Mouse (Mus musculus) forebrain, embryonic 11.5 days (tissue): ENCODE results near the gene Dnajb8. TPM values are rescaled to one million over a fixed set of nuclear protein-coding genes. Genes with fewer than 3 reads are reported as not detected.

Source experiments
- ATAC-seq: fragments of 200-750 bp; cut with Nextera tagmentation; replicated peaks from 2 replicates; pipeline ENCODE4 v1.8.0; 2017; ENCODE audit warnings: moderate TSS enrichment; ENCODE audit not compliant: low FRiP score
- DNase-seq: peaks from one replicate; pipeline ENCODE4 v3.0.0-alpha.2; 2017; ENCODE audit warnings: low spot score
- H3K27ac ChIP-seq: fragments of 300-500 bp; sonication (generic); 2 replicates; pipeline ENCODE4 v1.5.1; 2014; ENCODE audit warnings: low read depth, low read length
- H3K27me3 ChIP-seq: fragments of 300-500 bp; sonication (generic); 2 replicates; pipeline ENCODE4 v1.6.1; 2014; ENCODE audit warnings: mild to moderate bottlenecking, low read length, mixed read lengths; ENCODE audit not compliant: control insufficient read depth, insufficient read depth
- H3K36me3 ChIP-seq: fragments of 300-500 bp; sonication (generic); 2 replicates; pipeline ENCODE4 v1.6.1; 2014; ENCODE audit warnings: mild to moderate bottlenecking, low read length, moderate library complexity, mixed read lengths; ENCODE audit not compliant: control insufficient read depth, insufficient read depth
- H3K4me1 ChIP-seq: fragments of 300-500 bp; sonication (generic); replicated peaks from 2 replicates; pipeline ENCODE4 v1.6.1; 2014; ENCODE audit warnings: low read length, mixed read lengths; ENCODE audit not compliant: control insufficient read depth, insufficient read depth
- H3K4me2 ChIP-seq: fragments of 300-500 bp; sonication (generic); 2 replicates; pipeline ENCODE4 v1.6.1; 2014; ENCODE audit warnings: low read depth, mild to moderate bottlenecking, low read length, moderate library complexity, mixed read lengths; ENCODE audit not compliant: severe bottlenecking
- H3K4me3 ChIP-seq: fragments of 300-500 bp; sonication (generic); 2 replicates; pipeline ENCODE4 v1.5.1; 2014; ENCODE audit warnings: low read depth, low read length
- H3K9ac ChIP-seq: fragments of 300-500 bp; sonication (generic); 2 replicates; pipeline ENCODE4 v1.6.1; 2014; ENCODE audit warnings: low read length
- H3K9me3 ChIP-seq: fragments of 300-500 bp; sonication (generic); 2 replicates; pipeline ENCODE4 v1.6.1; 2016; ENCODE audit warnings: low read length, mixed read lengths; ENCODE audit not compliant: control insufficient read depth
- WGBS: fragments of 180-500 bp; shearing (Covaris S2); extraction: QIAGEN DNeasy Blood & Tissue Kit; methylation state at CpG from one replicate; pipeline ENCODE4 v1.1.7; 2014; 5-methylcytosine and 5-hydroxymethylcytosine counted together
- polyA plus RNA-seq: library from polyadenylated mRNA; unstranded; fragments of >200 nt; fragmentation: Nextera tagmentation; extraction: Ambion mirVana; gene quantifications from 2 replicates; pipeline ENCODE4 v1.2.1, GENCODE M21; 2014

Dnajb8 gene
- polyA plus RNA-seq, 1 experiment from 2014 or later, result not detected

- H3K4me3 ChIP-seq, result no peak overlapping the region
- H3K9ac ChIP-seq, result no peak overlapping the region
- ATAC-seq, result no peak
- H3K36me3 ChIP-seq, result no peaks in the 10 kb centered on the region
- no peak overlapping the region for H3K27ac ChIP-seq
- WGBS, result 9% methylated on average over 6 of the region's 6 CpGs
- no peak overlapping the region for H3K4me2 ChIP-seq
- peaks cover 83% of the 10 kb centered on the region for H3K27me3 ChIP-seq
- DNase-seq, result no peak
- H3K9me3 ChIP-seq, result no peaks in the 10 kb centered on the region
- H3K4me1 ChIP-seq, result peaks cover 17% of the 10 kb centered on the region
Measured at GRCm38 (mm10) chr6:88191024-88191365, 31.1 kb upstream of the Dnajb8 start.

- peaks cover 89% of the 10 kb centered on the region for H3K27me3 ChIP-seq
- DNase-seq (no peak), ATAC-seq (no peak)
- H3K4me1 ChIP-seq, result peaks cover 18% of the 10 kb centered on the region
- H3K27ac ChIP-seq, result no peak overlapping the region
- WGBS, result 12% methylated on average over 4 of the region's 4 CpGs
- no peaks in the 10 kb centered on the region for H3K9me3 ChIP-seq
- no peaks in the 10 kb centered on the region for H3K36me3 ChIP-seq
- H3K4me2 ChIP-seq, result no peak overlapping the region
- no peak overlapping the region for H3K4me3 ChIP-seq
- no peak overlapping the region for H3K9ac ChIP-seq
Measured at GRCm38 (mm10) chr6:88191411-88192070, 30.5 kb upstream of the Dnajb8 start.

- ATAC-seq (no peak), DNase-seq (no peak)
- Histone ChIP-seq H3K27me3 (peaks cover 97% of the 10 kb centered on the region), H3K27ac (no peak overlapping the region), H3K9ac (no peak overlapping the region), H3K9me3 (no peaks in the 10 kb centered on the region), H3K4me3 (no peak overlapping the region), H3K4me2 (no peak overlapping the region), H3K36me3 (no peaks in the 10 kb centered on the region), H3K4me1 (peaks cover 27% of the 10 kb centered on the region)
- WGBS, result 7% methylated on average over 8 of the region's 8 CpGs
Measured at GRCm38 (mm10) chr6:88192756-88193155, 29.3 kb upstream of the Dnajb8 start.

- Histone ChIP-seq H3K4me1 (peaks cover 34% of the 10 kb centered on the region), H3K4me2 (peak within 1 kb of the TSS; percentile 46), H3K36me3 (no peaks in the 10 kb centered on the region), H3K4me3 (peak within 1 kb of the TSS; percentile 27), H3K27me3 (peaks cover 97% of the 10 kb centered on the region), H3K27ac (no peak within 1 kb of the TSS), H3K9ac (peak within 1 kb of the TSS; percentile 36), H3K9me3 (no peaks in the 10 kb centered on the region)
- no peak for ATAC-seq
- no peak for DNase-seq
- WGBS, result under 1% methylated on average over 57 of the region's 57 CpGs
Measured at GRCm38 (mm10) chr6:88193433-88194052, 28.5 kb upstream of the Dnajb8 start, which contains the start of gene Gata2. Gene Gata2, plus strand, starts transcription at chr6:88193891.

GRCm38 (mm10) chr6:88194053-88194977 lies 27.8 kb upstream of the Dnajb8 start:
- Histone ChIP-seq H3K9me3 (no peaks in the 10 kb centered on the region), H3K4me1 (peaks cover 39% of the 10 kb centered on the region), H3K36me3 (no peaks in the 10 kb centered on the region), H3K4me2 (peak overlapping the region; percentile 46), H3K9ac (peak overlapping the region; percentile 36), H3K4me3 (peak overlapping the region; percentile 27), H3K27me3 (peaks cover 97% of the 10 kb centered on the region), H3K27ac (no peak overlapping the region)
- under 1% methylated on average over 58 of the region's 58 CpGs for WGBS
- DNase-seq (peak; percentile 71), ATAC-seq (no peak)

- ATAC-seq, result no peak
- Histone ChIP-seq H3K27me3 (peaks cover 98% of the 10 kb centered on the region), H3K4me3 (no peak overlapping the region)
Measured at GRCm38 (mm10) chr6:88194978-88195325, 27.1 kb upstream of the Dnajb8 start.

GRCm38 (mm10) chr6:88196054-88196732 lies 25.9 kb upstream of the Dnajb8 start:
- ATAC-seq (no peak), DNase-seq (peak; percentile 61)
- WGBS, result 1% methylated on average over 33 of the region's 33 CpGs
- peaks cover 30% of the 10 kb centered on the region for H3K4me1 ChIP-seq
- no peaks in the 10 kb centered on the region for H3K36me3 ChIP-seq
- H3K9me3 ChIP-seq, result no peaks in the 10 kb centered on the region
- H3K4me2 ChIP-seq, result no peak overlapping the region; the same call in 1 of the 2 replicates
- peak overlapping the region; percentile 34 for H3K4me3 ChIP-seq
- H3K27me3 ChIP-seq, result peaks cover 98% of the 10 kb centered on the region
- H3K9ac ChIP-seq, result no peak overlapping the region
- H3K27ac ChIP-seq, result no peak overlapping the region

More at GRCm38 (mm10) chr6:88194978-88195325, 27.1 kb upstream of the Dnajb8 start:
- Histone ChIP-seq H3K27ac (no peak overlapping the region), H3K9ac (no peak overlapping the region), H3K9me3 (no peaks in the 10 kb centered on the region), H3K36me3 (no peaks in the 10 kb centered on the region), H3K4me1 (peaks cover 36% of the 10 kb centered on the region), H3K4me2 (no peak overlapping the region)
- DNase-seq, result no peak
- 4% methylated on average over 7 of the region's 7 CpGs for WGBS

GRCm38 (mm10) chr6:88196733-88197312 lies 25.2 kb upstream of the Dnajb8 start:
- H3K27ac ChIP-seq, result no peak overlapping the region
- under 1% methylated on average over 43 of the region's 44 CpGs for WGBS
- H3K4me3 ChIP-seq, result peak overlapping the region; percentile 34
- H3K27me3 ChIP-seq, result peaks cover 97% of the 10 kb centered on the region
- DNase-seq (peak; percentile 68), ATAC-seq (no peak)
- no peaks in the 10 kb centered on the region for H3K36me3 ChIP-seq
- H3K9ac ChIP-seq, result 0 out of 2 replicates have a peak overlapping the region, but pooled peaks have one; percentile 9
- peak overlapping the region; percentile 60 for H3K4me2 ChIP-seq
- no peaks in the 10 kb centered on the region for H3K9me3 ChIP-seq
- peaks cover 30% of the 10 kb centered on the region for H3K4me1 ChIP-seq
